Mouse (Mus musculus) neural tube, embryonic 14.5 days (tissue): ENCODE data around the gene Stx2. TPM values are rescaled to one million over a fixed set of nuclear protein-coding genes. Genes with fewer than 3 reads are reported as not detected.

Experiments
- ATAC-seq: fragments of 200-750 bp; cut with Nextera tagmentation; 2 replicates; pipeline ENCODE4 v1.8.0; 2017; ENCODE audit warnings: low read depth, mild to moderate bottlenecking, moderate TSS enrichment, moderate library complexity
- H3K27ac ChIP-seq: fragments of 300-500 bp; sonication (generic); 2 replicates; pipeline ENCODE4 v1.5.1; 2014; ENCODE audit warnings: low read depth, mild to moderate bottlenecking, control low read depth, low read length, moderate library complexity, mixed read lengths
- H3K27me3 ChIP-seq: fragments of 300-500 bp; sonication (generic); 2 replicates; pipeline ENCODE4 v1.6.1; 2014; ENCODE audit warnings: low read length; ENCODE audit not compliant: control insufficient read depth, insufficient read depth
- H3K36me3 ChIP-seq: fragments of 300-500 bp; sonication (generic); 2 replicates; pipeline ENCODE4 v1.6.1; 2014; ENCODE audit warnings: low read length, mixed read lengths; ENCODE audit not compliant: control insufficient read depth, insufficient read depth
- H3K4me1 ChIP-seq: fragments of 300-500 bp; sonication (generic); 2 replicates; pipeline ENCODE4 v1.6.1; 2014; ENCODE audit warnings: low read length; ENCODE audit not compliant: control insufficient read depth, insufficient read depth
- H3K4me2 ChIP-seq: fragments of 300-500 bp; sonication (generic); 2 replicates; pipeline ENCODE4 v1.6.1; 2014; ENCODE audit warnings: mild to moderate bottlenecking, low read depth, low read length, control low read depth
- H3K4me3 ChIP-seq: fragments of 300-500 bp; sonication (generic); 2 replicates; pipeline ENCODE4 v1.5.1; 2014; ENCODE audit warnings: low read depth, low read length, control low read depth, mixed read lengths
- H3K9ac ChIP-seq: fragments of 300-500 bp; sonication (generic); replicated peaks from 2 replicates; pipeline ENCODE4 v1.6.1; 2014; ENCODE audit warnings: low read depth, mild to moderate bottlenecking, control low read depth, low read length, mixed read lengths
- H3K9me3 ChIP-seq: fragments of 300-500 bp; sonication (generic); 2 replicates; pipeline ENCODE4 v1.6.1; 2016; ENCODE audit warnings: low read length; ENCODE audit not compliant: control insufficient read depth
- WGBS: fragments of 180-500 bp; shearing (Covaris S2); extraction: QIAGEN DNeasy Blood & Tissue Kit; methylation state at CpG from one replicate; pipeline ENCODE4 v1.1.7; 2014; 5-methylcytosine and 5-hydroxymethylcytosine counted together
- polyA plus RNA-seq: library from polyadenylated mRNA; unstranded; fragments of >200 nt; fragmentation: Nextera tagmentation; extraction: Ambion mirVana; gene quantifications from 2 replicates; pipeline ENCODE4 v1.2.1, GENCODE M21; 2014

The Stx2 gene
- polyA plus RNA-seq, 1 experiment from 2014 or later, result 14.4 TPM

DNA sequence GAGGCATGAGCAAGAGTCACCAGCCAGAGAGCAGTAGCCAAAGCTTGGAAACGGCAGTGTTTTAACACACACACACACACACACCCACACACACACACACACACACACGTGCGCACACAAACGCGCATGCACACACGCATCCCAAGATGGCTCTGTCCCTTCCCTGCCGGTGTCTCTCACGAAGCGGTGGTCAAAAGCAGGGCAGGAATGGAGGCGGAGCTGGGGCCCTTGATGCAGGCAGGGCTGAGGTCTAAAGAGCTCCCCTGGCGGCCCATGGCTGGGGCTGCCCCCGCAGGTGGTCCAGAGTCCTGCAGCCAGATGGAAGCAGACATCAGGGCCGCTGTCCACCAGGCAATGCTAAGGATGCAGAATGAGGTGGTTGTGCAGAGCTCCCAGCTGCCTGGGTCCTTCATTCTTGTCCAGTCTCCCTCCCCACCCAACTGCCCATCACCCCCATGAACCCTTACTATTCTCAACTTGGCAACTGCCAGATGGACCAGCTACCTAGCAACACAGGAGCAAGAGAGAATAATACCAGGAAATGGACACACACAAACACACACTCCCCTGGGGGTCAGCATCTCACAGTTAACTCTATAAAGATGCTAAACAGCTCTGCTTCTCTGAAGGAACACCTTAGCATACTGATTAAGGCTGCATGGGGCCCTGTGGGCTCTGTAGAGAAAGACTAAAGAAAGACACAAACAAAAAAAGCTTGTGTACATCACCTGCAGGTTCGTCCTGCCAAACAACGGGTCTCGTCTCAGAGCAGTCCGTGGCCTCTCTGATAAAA, 54.9 kb downstream of the Stx2 start, which contains the start of gene Rimbp2:
Gene Rimbp2, minus strand, starts transcription at position 209 of the 793 bp plus-strand sequence.
- peak within 1 kb of the TSS; percentile 58 for H3K4me3 ChIP-seq
- H3K4me1 ChIP-seq, result no peaks in the 10 kb centered on the region
- H3K4me2 ChIP-seq, result peak within 1 kb of the TSS; percentile 66
- H3K9me3 ChIP-seq, result no peaks in the 10 kb centered on the region
- peak; percentile 80 for ATAC-seq
- no peaks in the 10 kb centered on the region for H3K27me3 ChIP-seq
- WGBS, result 6% methylated on average over 17 of the region's 17 CpGs
- peak within 1 kb of the TSS; percentile 68 for H3K9ac ChIP-seq
- H3K27ac ChIP-seq, result peak within 1 kb of the TSS; percentile 89
- H3K36me3 ChIP-seq, result no peaks in the 10 kb centered on the region

GRCm38 (mm10) chr5:128952291-128953195, 55.8 kb downstream of the Stx2 start:
- Histone ChIP-seq H3K36me3 (no peaks in the 10 kb centered on the region), H3K27ac (peak overlapping the region; percentile 89), H3K9ac (peak overlapping the region; percentile 68), H3K27me3 (no peaks in the 10 kb centered on the region), H3K4me2 (peak overlapping the region; percentile 66), H3K4me3 (peak overlapping the region; percentile 58), H3K4me1 (no peaks in the 10 kb centered on the region), H3K9me3 (no peaks in the 10 kb centered on the region)
- WGBS, result 1% methylated on average over 34 of the region's 35 CpGs
- peak; percentile 78 for ATAC-seq

GRCm38 (mm10) chr5:128951472-128951871, 56.9 kb downstream of the Stx2 start:
- Histone ChIP-seq H3K4me1 (no peaks in the 10 kb centered on the region), H3K4me3 (peak overlapping the region; percentile 58), H3K4me2 (peak overlapping the region; percentile 66), H3K27ac (no peak overlapping the region), H3K9ac (peak overlapping the region; percentile 68), H3K27me3 (no peaks in the 10 kb centered on the region), H3K36me3 (no peaks in the 10 kb centered on the region), H3K9me3 (no peaks in the 10 kb centered on the region)
- 50% methylated on average over 4 of the region's 4 CpGs for WGBS
- ATAC-seq, result no peak

GRCm38 (mm10) chr5:128947093-128947492, 61.3 kb downstream of the Stx2 start:
- Histone ChIP-seq H3K9me3 (no peaks in the 10 kb centered on the region), H3K4me1 (no peaks in the 10 kb centered on the region), H3K4me3 (no peak overlapping the region), H3K27ac (no peak overlapping the region), H3K4me2 (no peak overlapping the region), H3K27me3 (no peaks in the 10 kb centered on the region), H3K9ac (no peak overlapping the region), H3K36me3 (no peaks in the 10 kb centered on the region)
- WGBS, result 74% methylated on average over 5 of the region's 5 CpGs
- no peak for ATAC-seq

- H3K9me3 ChIP-seq, result no peaks in the 10 kb centered on the region
- no peak for ATAC-seq
- no peak overlapping the region for H3K4me2 ChIP-seq
- H3K4me1 ChIP-seq, result no peaks in the 10 kb centered on the region
- H3K27ac ChIP-seq, result no peak overlapping the region
- H3K27me3 ChIP-seq, result no peaks in the 10 kb centered on the region
- WGBS, result 71% methylated on average over 10 of the region's 10 CpGs
- no peaks in the 10 kb centered on the region for H3K36me3 ChIP-seq
- no peak overlapping the region for H3K9ac ChIP-seq
- no peak overlapping the region for H3K4me3 ChIP-seq
Observed at GRCm38 (mm10) chr5:128940436-128940835, 67.9 kb downstream of the Stx2 start.

DNA sequence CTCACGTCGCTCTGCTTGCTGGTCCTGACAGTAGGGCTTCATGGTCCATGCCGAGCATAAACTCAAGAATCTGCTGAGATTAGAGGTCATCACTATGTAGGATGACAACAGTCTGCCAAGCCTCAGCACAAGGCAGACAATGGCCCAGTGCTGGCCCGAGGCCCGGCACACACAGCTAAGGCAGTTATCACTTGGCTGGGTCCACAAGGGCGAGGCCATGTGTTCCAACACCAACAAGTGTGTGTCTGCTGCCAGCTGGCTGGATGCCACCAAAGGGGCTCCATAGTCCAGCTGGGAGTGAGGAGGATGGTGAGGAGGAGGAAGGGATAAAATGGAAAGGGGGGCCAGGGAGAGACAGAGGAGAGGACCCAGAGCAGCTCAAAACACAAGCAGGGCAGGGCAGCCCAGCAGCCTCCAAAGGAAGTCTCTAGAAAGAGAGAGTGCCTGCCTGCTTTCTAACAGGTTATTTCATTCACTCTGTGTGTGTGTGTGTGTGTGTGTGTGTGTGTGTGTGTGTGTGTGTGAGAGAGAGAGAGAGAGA, 72.9 kb downstream of the Stx2 start:
- Histone ChIP-seq H3K9ac (no peak overlapping the region), H3K27ac (no peak overlapping the region), H3K4me3 (no peak overlapping the region), H3K27me3 (no peaks in the 10 kb centered on the region), H3K9me3 (no peaks in the 10 kb centered on the region), H3K4me1 (no peaks in the 10 kb centered on the region), H3K36me3 (no peaks in the 10 kb centered on the region), H3K4me2 (no peak overlapping the region)
- WGBS, result 67% methylated on average over 6 of the region's 6 CpGs
- peak; percentile 73; the same call in 1 of the 2 replicates for ATAC-seq

Other genes starting within 250 kb of the Stx2 start
- 7.0 and 8.0 TPM in 2 replicates for gene Rimbp2, start 55.1 kb downstream of the Stx2 start, polyA plus RNA-seq
- gene Ran, start 11.5 kb upstream of the Stx2 start, polyA plus RNA-seq, result 305 and 317 TPM in 2 replicates
- 0.08 and 0.55 TPM in 2 replicates for gene Adgrd1, start 88.2 kb upstream of the Stx2 start, polyA plus RNA-seq